11 mouse cellular contexts compared by ENCODE assay signal in the genomic region with DNA sequence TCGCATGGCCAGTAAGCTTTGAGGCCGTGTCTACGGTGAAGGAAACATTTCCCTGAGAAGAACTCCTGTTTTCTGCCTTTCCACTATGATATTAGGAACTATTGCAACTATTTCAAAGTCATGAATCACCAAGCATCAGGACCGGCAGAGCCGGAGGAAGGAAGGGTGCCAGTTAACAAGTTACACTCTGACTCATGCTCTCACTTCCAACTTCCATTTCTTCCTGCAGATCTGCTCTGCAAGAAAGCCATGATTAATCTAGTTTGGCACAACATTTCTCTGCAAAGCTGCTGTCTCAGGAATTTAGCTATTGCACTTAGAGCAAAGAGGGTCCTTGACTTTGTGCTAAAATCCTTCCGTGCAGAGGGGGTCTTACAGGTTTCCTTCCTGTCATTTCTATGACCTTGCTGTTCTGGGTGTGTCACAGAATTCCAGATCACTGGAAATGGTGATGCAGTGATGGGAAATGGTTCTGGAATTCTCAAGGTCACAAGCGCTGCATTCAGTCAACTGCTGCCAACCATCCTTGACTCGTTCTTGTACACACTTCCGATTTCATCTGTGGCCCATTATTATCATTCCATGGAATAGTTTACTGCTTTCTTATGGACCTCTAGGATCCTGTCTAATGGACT. TPM values are rescaled to one million over a fixed set of nuclear protein-coding genes. Genes with fewer than 3 reads are reported as not detected.
DNase-seq lines count a peak whose midpoint lies in the region; TF ChIP-seq lines count a peak whose summit lies in the region.
"Had no signal": no experiment of that assay in that cellular context is flagged by ENCODE, and none has a peak within 500 bp of the region (broad histone marks: within the 10 kb centered on the region; RNA-seq: fewer than 3 reads in every experiment).

No protein-coding gene starts in this region.

- peak overlapping the region; percentile 55 for H3K27ac ChIP-seq in gastrocnemius, adult 2 months
- H3K27ac ChIP-seq: hindbrain, embryonic 15.5 days had no signal

- no peak for TF ChIP-seq CTCF in gastrocnemius, adult 2 months (IDR thresholded peaks at IDR 0.05)

- no peak for DNase-seq in gastrocnemius, adult 2 months
- DNase-seq in gastrocnemius, postnatal 14 days: no peak
- DNase-seq in 3134 (ENCODE audit: extremely low read depth, insufficient read length, low spot score) (peak; percentile 65), ZHBTc4 (ENCODE audit: low read depth, low spot score) (peak; percentile 45)
- peak; percentile 42 for DNase-seq in lung, postnatal 36 days
- no peak for DNase-seq in right cerebral cortex, postnatal 10 days (ENCODE audit: low spot score in 2 of 2)
- no peak for DNase-seq in kidney, adult 9 months
- no peak for DNase-seq in spleen, adult 12 weeks (ENCODE audit: low spot score)

- intact Hi-C loops in gastrocnemius, adult 2 months (cut with DNase I): no loop called here
- intact Hi-C loops in gastrocnemius, postnatal 14 days (cut with DNase I; ENCODE audit: low total_unique reads): no loop called here

- no peak overlapping the region for H3K4me3 ChIP-seq in gastrocnemius, adult 2 months
- H3K4me3 ChIP-seq: hindbrain, embryonic 15.5 days had no signal

RNA-seq across cellular contexts. Expression of gene BC005537, which starts 8.9 kb away (rescaled TPM):
- 10 to 100 TPM; 47.1 to 52.2 TPM for total RNA-seq in gastrocnemius, adult 2 months (2021)
- 10 to 100 TPM; 49.6 to 49.9 TPM for total RNA-seq in gastrocnemius, postnatal 14 days (2021)

RNA-seq across cellular contexts. Expression of gene Gmnn, which starts 30.8 kb away (rescaled TPM):
- total RNA-seq in gastrocnemius, adult 2 months (2021): 1 to 10 TPM; 3.8 to 5.1 TPM
- 1 to 10 TPM; 2.4 to 3.1 TPM for total RNA-seq in gastrocnemius, postnatal 14 days (2021)

RNA-seq across cellular contexts. Expression of gene Acot13, which starts 38.8 kb away (rescaled TPM):
- 100 to 1,000 TPM; 123 to 190 TPM for total RNA-seq in gastrocnemius, adult 2 months (2021)
- total RNA-seq in gastrocnemius, postnatal 14 days (2021): 100 to 1,000 TPM in 1 of 2 experiments, 10 to 100 TPM in 1; 94.2 to 119 TPM

RNA-seq across cellular contexts. Expression of gene Tdp2, which starts 39.0 kb away (rescaled TPM):
- total RNA-seq in gastrocnemius, adult 2 months (2021): 1 to 10 TPM; 8.9 to 9.0 TPM
- total RNA-seq in gastrocnemius, postnatal 14 days (2021): 1 to 10 TPM; 7.3 to 9.2 TPM

RNA-seq across cellular contexts. Expression of gene Armh2, which starts 51.5 kb away (rescaled TPM):
- not detected for total RNA-seq in gastrocnemius, adult 2 months (2021)
- total RNA-seq in gastrocnemius, postnatal 14 days (2021): not detected
- total RNA-seq: common myeloid progenitor, adult 5-6 weeks; heart, adult 18-20 months had no signal

Comparison
In these comparisons a context has a peak if more than half of its experiments do, and no peak if none do; other contexts are left out.
1. DNase-seq: peak in 3134 (single experiment), ZHBTc4 (single experiment) and lung, postnatal 36 days (single experiment); none in gastrocnemius, adult 2 months (single experiment), gastrocnemius, postnatal 14 days (single experiment), right cerebral cortex, postnatal 10 days (0 of 2), kidney, adult 9 months (single experiment) and spleen, adult 12 weeks (single experiment).